ENCODE assay signal across 8 mouse cellular contexts in genomic region chr9:20491858-20492526, GRCm38 (mm10). TPM values are rescaled to one million over a fixed set of nuclear protein-coding genes. Genes with fewer than 3 reads are reported as not detected.
DNase-seq lines count a peak whose midpoint lies in the region; ATAC-seq and TF ChIP-seq lines count a peak whose summit lies in the region.

No protein-coding gene starts in this region.

- H3K4me2 ChIP-seq in heart, embryonic 13.5 days: peak overlapping the region; percentile 87
- H3K4me2 ChIP-seq in forebrain, postnatal 0 days (ENCODE audit: low read depth): peak overlapping the region; percentile 74

- no peak for TF ChIP-seq CTCF in G1E (IDR thresholded peaks at IDR 0.05; ENCODE audit: low read depth, low read length)
- no peak for TF ChIP-seq CTCF in forebrain, postnatal 0 days (IDR thresholded peaks at IDR 0.05; ENCODE audit: low read depth)

- ATAC-seq in heart, embryonic 13.5 days (ENCODE audit: extremely low read depth, insufficient number of reproducible peaks, low FRiP score, low TSS enrichment): no peak
- no peak for ATAC-seq in G1E (ENCODE audit: extremely low read depth, insufficient number of reproducible peaks, low FRiP score, poor library complexity, severe bottlenecking)
- no peak for ATAC-seq in forebrain, postnatal 0 days

- no peaks in the 10 kb centered on the region for H3K27me3 ChIP-seq in heart, embryonic 13.5 days (replicated peaks)
- H3K27me3 ChIP-seq in G1E (ENCODE audit: insufficient read depth, low read length): no peaks in the 10 kb centered on the region
- H3K27me3 ChIP-seq in forebrain, postnatal 0 days (ENCODE audit: insufficient read depth, low read length): no peaks in the 10 kb centered on the region
- H3K27me3 ChIP-seq in midbrain, embryonic 10.5 days (ENCODE audit: low read depth, poor library complexity, severe bottlenecking): no peaks in the 10 kb centered on the region

- peaks cover 43% of the 10 kb centered on the region for H3K36me3 ChIP-seq in heart, embryonic 13.5 days
- H3K36me3 ChIP-seq in G1E (replicated peaks): peaks cover 45% of the 10 kb centered on the region
- peaks cover 3% of the 10 kb centered on the region; the same call in 1 of the 2 replicates for H3K36me3 ChIP-seq in forebrain, postnatal 0 days (ENCODE audit: insufficient read depth)
- H3K36me3 ChIP-seq in midbrain, embryonic 10.5 days: peaks cover 60% of the 10 kb centered on the region

- H3K9ac ChIP-seq in heart, embryonic 13.5 days: peak overlapping the region; percentile 86
- peak overlapping the region; percentile 84 for H3K9ac ChIP-seq in forebrain, postnatal 0 days

- intact Hi-C loops in left cerebral cortex, postnatal 36 days (cut with DNase I): loop anchor here (2.0 to 10.0 kb wide), 2 partner anchors 53 to 153 kb away; partner anchors contain the start of genes Fbxl12 and Ubl5

- H3K4me3 ChIP-seq in heart, embryonic 13.5 days: peak overlapping the region; percentile 73
- peak overlapping the region; percentile 91 for H3K4me3 ChIP-seq in G1E (ENCODE audit: low read depth, low read length)
- H3K4me3 ChIP-seq in forebrain, postnatal 0 days (ENCODE audit: low read depth, low read length): peak overlapping the region; percentile 82
- H3K4me3 ChIP-seq in midbrain, embryonic 10.5 days: peak overlapping the region; percentile 91

- WGBS in heart, embryonic 13.5 days: 5% methylated on average over 20 of the region's 20 CpGs
- 10% methylated on average over 20 of the region's 20 CpGs for WGBS in forebrain, postnatal 0 days
- WGBS in midbrain, embryonic 10.5 days: 14% methylated on average over 20 of the region's 20 CpGs

- H3K27ac ChIP-seq in heart, embryonic 13.5 days (replicated peaks): peak overlapping the region; percentile 95
- peak overlapping the region; percentile 97 for H3K27ac ChIP-seq in forebrain, postnatal 0 days (ENCODE audit: low read depth, low read length)
- peak overlapping the region; percentile 94 for H3K27ac ChIP-seq in midbrain, embryonic 10.5 days (replicated peaks)

- H3K4me1 ChIP-seq in heart, embryonic 13.5 days: peaks cover 33% of the 10 kb centered on the region
- H3K4me1 ChIP-seq in G1E (ENCODE audit: insufficient read depth, low read depth, low read length): peaks cover 35% of the 10 kb centered on the region
- H3K4me1 ChIP-seq in forebrain, postnatal 0 days (ENCODE audit: insufficient read depth): peaks cover 14% of the 10 kb centered on the region
- peaks cover 22% of the 10 kb centered on the region for H3K4me1 ChIP-seq in midbrain, embryonic 10.5 days

- H3K9me3 ChIP-seq in heart, embryonic 13.5 days: no peaks in the 10 kb centered on the region
- H3K9me3 ChIP-seq in G1E (replicated peaks): no peaks in the 10 kb centered on the region
- H3K9me3 ChIP-seq in forebrain, postnatal 0 days (ENCODE audit: low read length): no peaks in the 10 kb centered on the region
- H3K9me3 ChIP-seq in midbrain, embryonic 10.5 days (replicated peaks): no peaks in the 10 kb centered on the region

- no peak for DNase-seq in heart, adult 18-20 months
- DNase-seq in G1E (ENCODE audit: low spot score): no peak
- no peak for DNase-seq in forebrain, postnatal 0 days
- DNase-seq in midbrain, embryonic 10.5 days (ENCODE audit: low spot score): no peak
- DNase-seq in spleen, postnatal 36 days (ENCODE audit: low spot score in 2 of 2): no peak
- DNase-seq in adrenal gland, postnatal 36 days: no peak
- DNase-seq in left cerebral cortex, postnatal 36 days (ENCODE audit: low spot score in 2 of 2): no peak

RNA-seq across cellular contexts. Expression of gene Zfp426, which starts 0.6 kb away (rescaled TPM):
- polyA plus RNA-seq in heart, embryonic 13.5 days (2015; fragmentation: Nextera tagmentation; extraction: Ambion mirVana): 11.8 and 12.4 TPM in 2 replicates
- 1 to 10 TPM; 9.0 to 9.6 TPM for total RNA-seq in heart, adult 18-20 months (2021)
- total RNA-seq in G1E (2014; fragmentation: Nextera tagmentation): 43.1 and 46.0 TPM in 2 replicates
- 17.2 and 22.2 TPM in 2 replicates for total RNA-seq in G1E (2017)
- 2.4 and 4.1 TPM in 2 replicates for polyA plus RNA-seq in G1E (2012)
- 51.8 and 54.2 TPM in 2 replicates for total RNA-seq in forebrain, postnatal 0 days (2014; rRNA removed)
- 18.9 and 22.0 TPM in 2 replicates for polyA plus RNA-seq in forebrain, postnatal 0 days (2015; fragmentation: Nextera tagmentation; extraction: Ambion mirVana)
- 27.3 and 31.3 TPM in 2 replicates for polyA plus RNA-seq in midbrain, embryonic 10.5 days (2016; fragmentation: Nextera tagmentation; extraction: Ambion mirVana)
- total RNA-seq in adrenal gland, postnatal 36 days (2021): 10 to 100 TPM; 21.8 to 22.0 TPM
- 10 to 100 TPM; 26.3 to 29.5 TPM for total RNA-seq in left cerebral cortex, postnatal 36 days (2021)

RNA-seq across cellular contexts. Expression of gene Zfp266, which starts 29.2 kb away (rescaled TPM):
- 46.1 and 49.7 TPM in 2 replicates for polyA plus RNA-seq in heart, embryonic 13.5 days (2015; fragmentation: Nextera tagmentation; extraction: Ambion mirVana)
- total RNA-seq in heart, adult 18-20 months (2021): 10 to 100 TPM; 23.9 to 24.7 TPM
- 109 and 129 TPM in 2 replicates for total RNA-seq in G1E (2014; fragmentation: Nextera tagmentation)
- total RNA-seq in G1E (2017): 58.4 and 64.2 TPM in 2 replicates
- 1.4 and 2.0 TPM in 2 replicates for polyA plus RNA-seq in G1E (2012)
- total RNA-seq in forebrain, postnatal 0 days (2014; rRNA removed): 123 and 156 TPM in 2 replicates
- 44.3 and 57.1 TPM in 2 replicates for polyA plus RNA-seq in forebrain, postnatal 0 days (2015; fragmentation: Nextera tagmentation; extraction: Ambion mirVana)
- polyA plus RNA-seq in midbrain, embryonic 10.5 days (2016; fragmentation: Nextera tagmentation; extraction: Ambion mirVana): 117 and 139 TPM in 2 replicates
- 10 to 100 TPM; 36.8 to 38.1 TPM for total RNA-seq in adrenal gland, postnatal 36 days (2021)
- 10 to 100 TPM; 39.8 to 44.1 TPM for total RNA-seq in left cerebral cortex, postnatal 36 days (2021)

RNA-seq across cellular contexts. Expression of gene Zfp26, which starts 32.0 kb away (rescaled TPM):
- 6.9 and 7.9 TPM in 2 replicates for polyA plus RNA-seq in heart, embryonic 13.5 days (2015; fragmentation: Nextera tagmentation; extraction: Ambion mirVana)
- 1 to 10 TPM; 7.4 to 9.2 TPM for total RNA-seq in heart, adult 18-20 months (2021)
- total RNA-seq in G1E (2014; fragmentation: Nextera tagmentation) (26.8 and 30.0 TPM in 2 replicates), G1E (2017) (24.1 and 31.4 TPM in 2 replicates)
- polyA plus RNA-seq in G1E (2012): 0.28 and 0.31 TPM in 2 replicates
- total RNA-seq in forebrain, postnatal 0 days (2014; rRNA removed): 35.3 and 40.6 TPM in 2 replicates
- polyA plus RNA-seq in forebrain, postnatal 0 days (2015; fragmentation: Nextera tagmentation; extraction: Ambion mirVana): 6.3 and 9.2 TPM in 2 replicates
- 20.5 and 23.3 TPM in 2 replicates for polyA plus RNA-seq in midbrain, embryonic 10.5 days (2016; fragmentation: Nextera tagmentation; extraction: Ambion mirVana)
- total RNA-seq in adrenal gland, postnatal 36 days (2021): 10 to 100 TPM; 19.4 to 20.6 TPM
- 10 to 100 TPM; 25.1 to 26.0 TPM for total RNA-seq in left cerebral cortex, postnatal 36 days (2021)
